Mouse (Mus musculus): Measurements from ENCODE around the gene Adam23. TPM values are rescaled to one million over a fixed set of nuclear protein-coding genes. Genes with fewer than 3 reads are reported as not detected.

Gene Adam23
- total RNA-seq (2014; rRNA removed), result 52.8 and 65.6 TPM in 2 replicates
- polyA plus RNA-seq (2015; fragmentation: Nextera tagmentation; extraction: Ambion mirVana), result 11.2 and 16.4 TPM in 2 replicates

DNA sequence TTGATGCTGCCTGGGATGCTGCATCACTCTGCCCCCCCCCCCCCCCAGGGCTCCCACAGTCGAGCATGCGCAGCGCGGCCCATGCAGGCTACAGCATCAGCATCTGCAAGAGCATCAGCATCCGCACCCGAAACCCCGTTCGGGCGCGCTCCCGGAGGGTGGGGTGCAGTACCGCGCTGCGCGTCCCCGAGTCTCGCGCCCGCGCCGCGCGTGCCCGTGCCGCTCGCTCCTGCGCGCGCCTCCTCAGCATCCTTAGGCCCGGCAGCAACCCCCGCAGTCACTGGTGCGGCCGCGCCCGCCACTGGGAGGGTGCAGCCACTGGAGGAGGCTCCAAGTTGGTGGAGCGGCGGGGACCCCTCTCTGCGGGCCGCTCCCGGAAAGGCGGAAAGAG, at the start of gene Adam23:
Adam23 (plus strand) TSS at position 236 of the 391 bp plus-strand sequence.
- Histone ChIP-seq H3K9ac (peak within 1 kb of the TSS; percentile 85), H3K4me1 (ENCODE audit: insufficient read depth) (no peaks in the 10 kb centered on the region; the same call in 1 of the 2 replicates), H3K27ac (ENCODE audit: low read depth, low read length) (peak within 1 kb of the TSS; percentile 66), H3K4me2 (ENCODE audit: low read depth) (peak within 1 kb of the TSS; percentile 94), H3K9me3 (ENCODE audit: low read length) (no peaks in the 10 kb centered on the region), H3K27me3 (ENCODE audit: insufficient read depth, low read length) (no peaks in the 10 kb centered on the region), H3K4me3 (ENCODE audit: low read depth, low read length) (peak within 1 kb of the TSS; percentile 71), H3K36me3 (ENCODE audit: insufficient read depth) (no peaks in the 10 kb centered on the region)
- peak; percentile 95 for DNase-seq
- TF ChIP-seq CTCF (IDR thresholded peaks at IDR 0.05; ENCODE audit: low read depth), result no peak
- WGBS, result 3% methylated on average over 34 of the region's 41 CpGs
- ATAC-seq, result peak; percentile 93

DNA sequence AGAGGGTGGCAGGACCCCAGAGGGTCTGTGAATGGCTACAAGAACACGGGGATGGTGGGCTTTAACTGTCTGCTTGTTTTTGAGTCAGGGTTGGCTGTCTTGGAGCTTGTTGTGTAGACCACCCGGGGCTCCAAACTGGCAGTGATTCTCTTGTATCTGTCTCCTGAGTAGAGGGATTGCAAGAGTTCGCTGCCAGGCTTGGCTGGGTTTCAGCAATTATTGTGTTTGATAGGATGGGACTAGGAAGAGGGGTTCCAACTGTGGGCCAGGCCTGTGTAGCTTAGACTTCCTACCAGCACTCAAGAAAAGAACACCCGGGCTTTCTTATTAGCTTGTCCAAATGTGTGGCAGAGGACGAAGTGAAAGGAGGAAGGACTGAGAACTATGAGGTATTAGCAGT, 44.6 kb upstream of the Adam23 start:
- H3K27me3 ChIP-seq (ENCODE audit: insufficient read depth, low read length), result no peaks in the 10 kb centered on the region
- 46% methylated on average over 5 of the region's 5 CpGs for WGBS
- no peaks in the 10 kb centered on the region for H3K4me1 ChIP-seq (ENCODE audit: insufficient read depth)
- DNase-seq, result peak; percentile 30
- TF ChIP-seq CTCF (IDR thresholded peaks at IDR 0.05; ENCODE audit: low read depth), result no peak
- no peaks in the 10 kb centered on the region for H3K36me3 ChIP-seq (ENCODE audit: insufficient read depth)
- H3K9me3 ChIP-seq (ENCODE audit: low read length), result no peaks in the 10 kb centered on the region
- H3K9ac ChIP-seq, result no peak overlapping the region
- H3K27ac ChIP-seq (ENCODE audit: low read depth, low read length), result no peak overlapping the region
- H3K4me2 ChIP-seq (ENCODE audit: low read depth), result no peak overlapping the region
- no peak overlapping the region for H3K4me3 ChIP-seq (ENCODE audit: low read depth, low read length)
- no peak for ATAC-seq

DNA sequence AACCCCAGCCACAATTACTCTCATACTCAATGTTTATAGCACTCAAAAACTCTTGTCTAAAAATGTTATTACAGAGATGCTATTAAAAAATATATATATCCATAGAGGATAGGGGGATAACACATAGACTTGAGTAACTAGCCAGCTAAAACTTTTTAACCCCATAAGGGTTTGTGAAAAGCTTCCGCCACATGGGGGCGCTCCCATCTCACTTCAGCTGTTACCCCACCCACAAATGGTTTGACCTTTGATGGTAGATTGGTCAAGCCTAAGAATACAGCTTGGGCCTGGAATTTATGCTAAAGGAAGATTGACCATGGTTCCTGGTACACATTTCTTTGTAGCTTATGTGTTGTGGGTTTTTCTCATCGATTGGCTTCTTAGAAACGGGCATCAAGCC, 42.1 kb upstream of the Adam23 start:
- ATAC-seq (no peak), DNase-seq (no peak)
- no peak overlapping the region for H3K27ac ChIP-seq (ENCODE audit: low read depth, low read length)
- no peak overlapping the region for H3K4me3 ChIP-seq (ENCODE audit: low read depth, low read length)
- no peaks in the 10 kb centered on the region for H3K4me1 ChIP-seq (ENCODE audit: insufficient read depth)
- no peaks in the 10 kb centered on the region for H3K27me3 ChIP-seq (ENCODE audit: insufficient read depth, low read length)
- WGBS, result 52% methylated on average over 4 of the region's 4 CpGs
- peak; percentile 26; the same call in 1 of the 2 replicates for TF ChIP-seq CTCF (IDR thresholded peaks at IDR 0.05; ENCODE audit: low read depth)
- H3K36me3 ChIP-seq (ENCODE audit: insufficient read depth), result no peaks in the 10 kb centered on the region
- no peak overlapping the region for H3K4me2 ChIP-seq (ENCODE audit: low read depth)
- H3K9me3 ChIP-seq (ENCODE audit: low read length), result no peaks in the 10 kb centered on the region
- H3K9ac ChIP-seq, result no peak overlapping the region

DNA sequence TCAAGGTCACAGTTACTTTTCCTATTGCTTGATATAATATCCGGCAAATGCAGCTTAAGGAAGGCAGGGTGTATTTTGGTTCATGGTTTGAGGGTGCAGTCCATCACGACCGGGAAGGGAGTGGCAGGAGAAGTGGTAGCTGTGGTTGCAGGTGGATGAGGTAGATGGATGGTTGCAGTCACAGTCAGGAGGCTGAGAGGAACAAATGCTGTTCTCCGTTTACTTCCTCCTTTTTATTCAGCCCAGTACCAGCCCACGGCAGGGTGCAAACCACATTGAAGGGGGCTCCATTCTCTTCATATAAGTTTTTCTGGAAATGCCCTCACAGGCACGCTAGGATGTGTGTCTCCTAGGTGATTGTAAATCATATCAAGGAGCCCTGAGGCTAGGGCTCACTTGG, 37.3 kb upstream of the Adam23 start:
- TF ChIP-seq CTCF (IDR thresholded peaks at IDR 0.05; ENCODE audit: low read depth), result no peak
- WGBS, result 83% methylated on average over 6 of the region's 6 CpGs
- H3K4me3 ChIP-seq (ENCODE audit: low read depth, low read length), result no peak overlapping the region
- H3K4me1 ChIP-seq (ENCODE audit: insufficient read depth), result no peaks in the 10 kb centered on the region
- no peak overlapping the region for H3K4me2 ChIP-seq (ENCODE audit: low read depth)
- H3K27me3 ChIP-seq (ENCODE audit: insufficient read depth, low read length), result no peaks in the 10 kb centered on the region
- H3K9ac ChIP-seq, result no peak overlapping the region
- no peak overlapping the region for H3K27ac ChIP-seq (ENCODE audit: low read depth, low read length)
- no peak for ATAC-seq
- no peaks in the 10 kb centered on the region for H3K36me3 ChIP-seq (ENCODE audit: insufficient read depth)
- H3K9me3 ChIP-seq (ENCODE audit: low read length), result no peaks in the 10 kb centered on the region
- DNase-seq, result no peak

DNA sequence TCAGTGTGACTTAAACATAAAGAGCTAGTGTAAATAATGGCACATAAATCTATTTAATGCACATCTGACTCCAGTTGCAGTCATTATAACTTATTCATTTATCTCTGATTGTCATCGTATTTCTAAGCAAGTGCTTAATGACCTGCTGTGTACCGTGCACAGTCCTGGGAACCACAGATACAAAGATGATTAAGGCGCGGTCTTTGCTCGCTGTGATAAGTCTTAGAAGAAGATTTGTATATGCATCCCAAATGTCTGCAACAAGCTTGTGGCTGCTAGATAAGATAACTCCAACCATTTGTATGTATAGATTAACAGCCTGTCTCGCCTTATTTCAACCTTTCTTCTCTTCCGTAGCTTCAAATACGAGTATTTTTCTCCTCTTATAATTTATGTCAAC, 27.2 kb upstream of the Adam23 start:
- H3K9ac ChIP-seq, result no peak overlapping the region
- H3K27me3 ChIP-seq (ENCODE audit: insufficient read depth, low read length), result no peaks in the 10 kb centered on the region
- no peaks in the 10 kb centered on the region for H3K36me3 ChIP-seq (ENCODE audit: insufficient read depth)
- H3K4me1 ChIP-seq (ENCODE audit: insufficient read depth), result no peaks in the 10 kb centered on the region
- TF ChIP-seq CTCF (IDR thresholded peaks at IDR 0.05; ENCODE audit: low read depth), result no peak
- 84% methylated on average over 8 of the region's 8 CpGs for WGBS
- no peak overlapping the region for H3K4me2 ChIP-seq (ENCODE audit: low read depth)
- ATAC-seq (no peak), DNase-seq (no peak)
- H3K27ac ChIP-seq (ENCODE audit: low read depth, low read length), result no peak overlapping the region
- no peak overlapping the region for H3K4me3 ChIP-seq (ENCODE audit: low read depth, low read length)
- no peaks in the 10 kb centered on the region for H3K9me3 ChIP-seq (ENCODE audit: low read length)

DNA sequence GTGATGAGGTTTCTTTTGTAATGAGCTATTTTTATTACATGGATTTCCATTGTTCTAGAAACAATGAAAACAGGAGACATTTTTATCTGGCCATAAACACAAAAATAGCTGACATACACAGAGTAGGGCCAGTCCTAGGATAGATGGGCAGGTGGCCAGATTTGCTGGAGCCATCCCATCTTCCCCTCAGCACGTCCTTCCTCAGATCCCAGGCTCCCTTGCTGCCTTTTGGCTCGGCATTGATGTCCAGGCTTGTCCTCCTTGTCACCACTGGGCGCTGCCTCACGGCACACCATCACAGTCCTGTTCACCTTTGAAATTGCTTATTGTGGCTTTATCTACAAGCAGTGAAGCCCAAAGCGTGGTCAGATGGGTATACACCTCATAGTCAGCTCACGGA, 15.0 kb upstream of the Adam23 start:
- TF ChIP-seq CTCF (IDR thresholded peaks at IDR 0.05; ENCODE audit: low read depth), result no peak
- Histone ChIP-seq H3K4me2 (ENCODE audit: low read depth) (no peak overlapping the region), H3K4me3 (ENCODE audit: low read depth, low read length) (no peak overlapping the region), H3K27ac (ENCODE audit: low read depth, low read length) (no peak overlapping the region), H3K36me3 (ENCODE audit: insufficient read depth) (no peaks in the 10 kb centered on the region), H3K4me1 (ENCODE audit: insufficient read depth) (no peaks in the 10 kb centered on the region), H3K9me3 (ENCODE audit: low read length) (no peaks in the 10 kb centered on the region), H3K27me3 (ENCODE audit: insufficient read depth, low read length) (no peaks in the 10 kb centered on the region), H3K9ac (no peak overlapping the region)
- DNase-seq (no peak), ATAC-seq (no peak)
- WGBS, result 78% methylated on average over 6 of the region's 6 CpGs

DNA sequence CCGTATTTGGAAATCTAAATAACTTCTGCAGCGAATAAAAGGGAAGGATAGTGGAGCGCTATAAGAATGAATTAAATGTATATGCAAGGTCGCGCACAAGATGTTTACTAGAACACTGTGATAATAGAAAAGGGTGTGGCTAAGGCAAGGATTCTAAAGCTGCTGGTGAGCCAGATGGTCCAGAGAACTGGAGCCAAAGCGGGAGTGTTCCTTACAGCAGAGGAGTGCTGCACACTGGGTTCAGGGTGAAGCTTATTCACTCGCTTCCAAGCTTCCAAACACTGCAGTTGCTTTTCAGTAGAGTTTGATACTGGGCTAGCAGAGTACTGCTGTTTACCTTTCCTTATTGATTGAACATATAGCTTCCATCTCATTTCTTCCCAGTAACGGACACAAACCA, 14.5 kb upstream of the Adam23 start:
- Histone ChIP-seq H3K36me3 (ENCODE audit: insufficient read depth) (no peaks in the 10 kb centered on the region), H3K4me3 (ENCODE audit: low read depth, low read length) (no peak overlapping the region), H3K9ac (no peak overlapping the region), H3K4me1 (ENCODE audit: insufficient read depth) (no peaks in the 10 kb centered on the region), H3K27ac (ENCODE audit: low read depth, low read length) (no peak overlapping the region), H3K9me3 (ENCODE audit: low read length) (no peaks in the 10 kb centered on the region), H3K4me2 (ENCODE audit: low read depth) (no peak overlapping the region), H3K27me3 (ENCODE audit: insufficient read depth, low read length) (no peaks in the 10 kb centered on the region)
- TF ChIP-seq CTCF (IDR thresholded peaks at IDR 0.05; ENCODE audit: low read depth), result no peak
- 81% methylated on average over 8 of the region's 8 CpGs for WGBS
- peak; percentile 8 for DNase-seq
- ATAC-seq, result no peak
